Mouse (Mus musculus) lung, postnatal 0 days (tissue): ENCODE data around the gene Tmem201.

Experiments
- CTCF ChIP-seq: IDR thresholded peaks from 2 replicates; pipeline ENCODE4 v1.5.1; 2016; ENCODE audit warnings: antibody characterized with exemption, mild to moderate bottlenecking
- EP300 ChIP-seq: IDR thresholded peaks from 2 replicates; pipeline ENCODE4 v1.6.1; 2016; ENCODE audit warnings: antibody characterized with exemption, mild to moderate bottlenecking, control low read depth

DNA sequence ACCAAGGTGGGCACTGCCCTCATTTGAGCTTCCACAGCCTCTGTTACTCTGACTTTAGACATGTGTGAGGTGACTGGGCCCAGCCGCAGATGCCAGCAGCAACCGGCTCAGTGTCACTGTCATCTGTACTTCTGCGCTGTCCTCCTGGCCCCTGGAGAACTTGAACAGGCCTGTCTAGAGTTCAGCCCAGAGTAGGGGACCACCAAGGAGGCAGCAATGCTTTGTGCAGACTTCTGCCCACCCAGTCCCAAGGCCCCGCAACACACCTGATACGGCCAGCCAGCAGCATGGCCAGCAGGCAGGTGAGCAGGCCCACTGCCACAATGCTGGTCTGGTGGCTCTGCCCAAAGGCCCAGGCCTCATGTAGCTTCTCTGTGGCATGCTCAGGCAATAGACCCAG is 10.2 kb downstream of the Tmem201 start:
- TF ChIP-seq CTCF, result no peak
- no peak for TF ChIP-seq EP300
